Mouse (Mus musculus) left cerebral cortex, postnatal 4 days (tissue): ENCODE results near the gene Fev. TPM values are rescaled to one million over a fixed set of nuclear protein-coding genes. Genes with fewer than 3 reads are reported as not detected.

ENCODE experiments used
- DNase-seq: peaks from one replicate; pipeline ENCODE4 v3.0.0-alpha.2; 2022
- intact Hi-C: fragments of 180-260 bp; cut with DNase I; formaldehyde crosslinking; loops from one replicate; pipeline ENCODE4 v1.15.1; 2025
- microRNA-seq: library from miRNA; unstranded; fragments of <30 nt; microRNA quantifications from one replicate; pipeline ENCODE4 v1.2.0, GENCODE M21; 2022
- total RNA-seq, 2 experiments: library from RNA; stranded (reverse); gene quantifications; 2 replicates each; pipeline ENCODE4 v1.2.3; 2021

Gene Fev
- total RNA-seq, 2 experiments from 2014 or later, result not detected

DNA sequence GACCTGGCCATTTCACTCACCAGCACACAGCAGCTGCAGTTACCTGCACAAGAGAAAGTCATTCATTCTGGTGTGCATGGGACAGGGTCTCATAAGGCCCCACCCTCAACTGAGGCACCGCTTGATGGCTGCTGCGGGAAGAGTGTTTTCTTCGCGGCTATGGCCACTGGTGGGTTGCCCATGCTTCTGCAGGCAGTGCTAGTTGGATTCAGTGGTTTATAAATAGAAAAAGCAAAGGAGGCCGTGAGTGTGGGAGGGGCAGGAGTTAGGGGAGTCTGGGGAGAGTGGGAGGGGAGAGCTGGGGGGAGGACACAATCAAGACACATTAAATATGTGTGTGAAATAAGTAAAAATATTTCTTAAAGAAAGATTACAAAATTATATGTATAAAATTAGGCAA lies 42.1 kb downstream of the Fev start:
- DNase-seq, result no peak
- intact Hi-C loops, result no loop called here

DNA sequence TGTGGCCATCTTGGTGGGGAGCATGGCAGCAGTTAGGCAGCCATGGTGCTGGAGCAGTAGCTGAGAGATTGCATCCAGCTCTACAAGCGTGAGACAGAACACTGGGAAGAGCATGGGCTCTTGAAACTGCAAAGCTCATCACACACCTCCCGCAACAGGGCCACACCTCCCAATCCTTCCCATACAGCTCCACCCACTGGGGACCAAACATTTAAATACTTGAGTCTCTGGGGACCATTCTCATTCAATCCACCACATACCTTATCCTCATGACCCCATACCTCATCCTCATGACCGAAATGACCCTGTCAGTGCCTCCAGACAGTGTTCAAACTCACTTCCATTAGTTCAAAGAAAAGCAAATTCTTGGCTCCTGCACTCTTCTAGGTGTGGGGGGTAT lies 52.0 kb downstream of the Fev start:
- no peak for DNase-seq
- intact Hi-C loops, result no loop called here

Small RNA genes within 50 kb of the gene (microRNA-seq; reads per million reads assigned to microRNA genes)
- gene Mir375, result 315 reads per million, percentile 63 among the genes with 10 or more reads in this experiment

Other genes starting within 250 kb of the Fev start
- gene Ttll4, start 223.7 kb downstream of the Fev start, total RNA-seq, result 10 to 100 TPM; 37.3 to 42.6 TPM
- under 1 TPM; 0.70 TPM for gene Cyp27a1, start 171.8 kb downstream of the Fev start, total RNA-seq
- not detected for gene Prkag3, start 136.2 kb downstream of the Fev start, total RNA-seq
- 1 to 10 TPM; 3.5 to 5.1 TPM for gene Wnt6, start 113.5 kb downstream of the Fev start, total RNA-seq
- under 1 TPM in 1 of 2 experiments, not detected in 1; 0.38 TPM for gene Wnt10a, start 93.9 kb downstream of the Fev start, total RNA-seq
- gene Cdk5r2, start 30.5 kb downstream of the Fev start, total RNA-seq, result 100 to 1,000 TPM; 227 to 230 TPM
- not detected for gene Cryba2, start 7.7 kb upstream of the Fev start, total RNA-seq
- 1 to 10 TPM; 1.5 to 1.8 TPM for gene Cfap65, start 50.2 kb upstream of the Fev start, total RNA-seq
- gene Ihh, start 66.3 kb upstream of the Fev start, total RNA-seq, result under 1 TPM; 0.28 to 0.40 TPM
- 1 to 10 TPM; 2.3 to 2.5 TPM for gene Nhej1, start 239.8 kb upstream of the Fev start, total RNA-seq
- not detected for gene Slc23a3, start 248.5 kb upstream of the Fev start, total RNA-seq